Mouse (Mus musculus) embryonic facial prominence, embryonic 14.5 days (tissue): ENCODE data around the gene Sart3. TPM values are rescaled to one million over a fixed set of nuclear protein-coding genes. Genes with fewer than 3 reads are reported as not detected.
"Not testable (repeated sequence)": the region's sequence is repeated elsewhere in the genome, so short reads cannot be mapped to it uniquely, and the experiment has no call there.

Source experiments
- ATAC-seq: fragments of 200-750 bp; cut with Nextera tagmentation; 2 replicates; pipeline ENCODE4 v1.8.0; 2017; ENCODE audit warnings: low read depth, moderate number of reproducible peaks, moderate TSS enrichment
- DNase-seq: peaks from one replicate; pipeline ENCODE4 v3.0.0-alpha.2; 2015; ENCODE audit warnings: low spot score
- H3K27ac ChIP-seq: fragments of 300-500 bp; sonication (generic); replicated peaks from 2 replicates; pipeline ENCODE4 v1.5.1; 2014; ENCODE audit warnings: low read depth, mild to moderate bottlenecking, low read length, moderate library complexity
- H3K27me3 ChIP-seq: fragments of 300-500 bp; sonication (generic); replicated peaks from 2 replicates; pipeline ENCODE4 v1.6.1; 2014; ENCODE audit warnings: low read length; ENCODE audit not compliant: control insufficient read depth, insufficient read depth
- H3K36me3 ChIP-seq: fragments of 300-500 bp; sonication (generic); 2 replicates; pipeline ENCODE4 v1.6.1; 2014; ENCODE audit warnings: low read length, mixed read lengths; ENCODE audit not compliant: control insufficient read depth, insufficient read depth
- H3K4me1 ChIP-seq: fragments of 300-500 bp; sonication (generic); 2 replicates; pipeline ENCODE4 v1.6.1; 2014; ENCODE audit warnings: antibody characterized with exemption, low read length; ENCODE audit not compliant: control insufficient read depth, insufficient read depth
- H3K4me2 ChIP-seq: fragments of 300-500 bp; sonication (generic); 2 replicates; pipeline ENCODE4 v1.6.1; 2014; ENCODE audit warnings: low read depth, mild to moderate bottlenecking, low read length, moderate library complexity, mixed read lengths
- H3K4me3 ChIP-seq: fragments of 300-500 bp; sonication (generic); 2 replicates; pipeline ENCODE4 v1.5.1; 2014; ENCODE audit warnings: low read depth, mild to moderate bottlenecking, low read length
- H3K9ac ChIP-seq: fragments of 300-500 bp; sonication (generic); 2 replicates; pipeline ENCODE4 v1.6.1; 2014; ENCODE audit warnings: low read depth, mild to moderate bottlenecking, low read length, moderate library complexity, mixed read lengths
- H3K9me3 ChIP-seq: fragments of 300-500 bp; sonication (generic); 2 replicates; pipeline ENCODE4 v1.6.1; 2016; ENCODE audit warnings: low read length; ENCODE audit not compliant: control insufficient read depth
- WGBS: fragments of 180-500 bp; shearing (Covaris S2); extraction: QIAGEN DNeasy Blood & Tissue Kit; methylation state at CpG from one replicate; pipeline ENCODE4 v1.1.7; 2014; 5-methylcytosine and 5-hydroxymethylcytosine counted together
- polyA plus RNA-seq: library from polyadenylated mRNA; unstranded; fragments of >200 nt; fragmentation: Nextera tagmentation; extraction: Ambion mirVana; gene quantifications from 2 replicates; pipeline ENCODE4 v1.2.1, GENCODE M21; 2014

Sart3 gene
- polyA plus RNA-seq, 1 experiment from 2014 or later = 37.2 TPM

DNA sequence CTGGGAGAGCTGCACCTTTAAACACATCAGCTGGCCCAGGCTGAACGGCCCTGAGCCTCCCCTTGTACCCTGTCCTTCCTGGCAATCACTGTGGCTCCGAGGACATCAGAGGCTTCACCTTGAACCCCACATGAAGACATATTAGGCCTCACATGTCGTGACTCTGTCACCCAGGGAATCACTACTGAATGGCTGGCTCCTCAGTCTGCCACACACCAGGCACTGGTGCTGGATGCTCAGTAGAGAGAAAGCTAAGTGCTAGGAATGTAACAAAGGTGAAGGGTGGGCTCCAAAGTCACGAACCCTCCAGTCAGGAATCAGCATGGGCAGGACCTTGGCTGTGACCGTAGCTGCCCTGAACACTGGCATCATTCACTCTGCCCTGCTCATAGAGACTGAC lies 7.3 kb upstream of the Sart3 start:
- no peak for DNase-seq
- H3K36me3 ChIP-seq = peaks cover 31% of the 10 kb centered on the region

DNA sequence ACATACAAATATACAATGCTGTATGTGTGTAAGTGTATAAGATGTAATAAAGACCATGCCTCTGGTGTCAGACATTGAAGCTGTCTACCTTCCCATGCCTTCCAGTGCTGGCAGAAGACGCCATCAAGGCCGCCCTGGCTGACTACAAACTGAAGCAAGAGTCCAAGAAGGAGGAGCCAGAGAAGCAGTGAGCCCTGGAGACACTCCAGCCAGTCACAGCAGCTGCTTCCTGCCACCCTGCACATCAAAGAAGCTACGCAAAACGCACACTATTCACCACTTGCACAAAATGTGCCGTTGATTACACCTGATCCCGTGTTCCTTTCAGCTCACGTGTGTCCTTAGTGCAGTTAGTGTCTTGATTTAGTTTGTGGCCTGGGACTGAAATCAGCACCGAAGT lies 5.4 kb upstream of the Sart3 start:
- H3K27ac ChIP-seq, H3K4me3 ChIP-seq, H3K27me3 ChIP-seq, ATAC-seq, H3K4me2 ChIP-seq, DNase-seq, H3K9me3 ChIP-seq, H3K4me1 ChIP-seq, H3K9ac ChIP-seq: not testable (repeated sequence)
- peaks cover 35% of the 10 kb centered on the region for H3K36me3 ChIP-seq
- 93% methylated on average over 8 of the region's 8 CpGs for WGBS

More for the DNA sequence above, 7.3 kb upstream of the Sart3 start:
- 76% methylated on average over 5 of the region's 5 CpGs for WGBS
- H3K9me3 ChIP-seq = no peaks in the 10 kb centered on the region
- no peak for ATAC-seq
- H3K27ac ChIP-seq = no peak overlapping the region
- H3K9ac ChIP-seq = no peak overlapping the region
- no peaks in the 10 kb centered on the region for H3K27me3 ChIP-seq
- no peak overlapping the region for H3K4me2 ChIP-seq
- peaks cover 12% of the 10 kb centered on the region; the same call in 1 of the 2 replicates for H3K4me1 ChIP-seq
- no peak overlapping the region for H3K4me3 ChIP-seq

DNA sequence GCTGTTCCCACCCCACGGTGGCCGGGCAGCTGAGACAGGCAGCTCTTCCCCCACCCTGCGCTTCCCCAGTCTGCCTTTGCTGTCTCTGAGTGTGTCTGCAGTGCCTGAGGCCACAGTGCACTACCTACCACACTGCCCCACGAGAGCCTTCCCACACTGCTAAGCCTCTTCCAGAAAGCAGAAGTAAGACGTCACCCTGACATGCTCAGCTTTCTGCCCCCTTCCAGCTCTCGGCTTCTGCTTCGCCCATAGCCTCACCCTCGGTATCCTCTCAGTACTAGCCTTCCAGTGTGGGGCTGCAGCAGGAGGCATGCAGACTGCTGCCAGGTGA lies 4.6 kb upstream of the Sart3 start:
- Histone ChIP-seq H3K36me3 (peaks cover 35% of the 10 kb centered on the region), H3K27me3 (no peaks in the 10 kb centered on the region), H3K4me1 (no peaks in the 10 kb centered on the region), H3K27ac (no peak overlapping the region), H3K4me3 (no peak overlapping the region), H3K4me2 (no peak overlapping the region), H3K9me3 (no peaks in the 10 kb centered on the region), H3K9ac (no peak overlapping the region)
- 91% methylated on average over 8 of the region's 8 CpGs for WGBS
- DNase-seq (no peak), ATAC-seq (no peak)

DNA sequence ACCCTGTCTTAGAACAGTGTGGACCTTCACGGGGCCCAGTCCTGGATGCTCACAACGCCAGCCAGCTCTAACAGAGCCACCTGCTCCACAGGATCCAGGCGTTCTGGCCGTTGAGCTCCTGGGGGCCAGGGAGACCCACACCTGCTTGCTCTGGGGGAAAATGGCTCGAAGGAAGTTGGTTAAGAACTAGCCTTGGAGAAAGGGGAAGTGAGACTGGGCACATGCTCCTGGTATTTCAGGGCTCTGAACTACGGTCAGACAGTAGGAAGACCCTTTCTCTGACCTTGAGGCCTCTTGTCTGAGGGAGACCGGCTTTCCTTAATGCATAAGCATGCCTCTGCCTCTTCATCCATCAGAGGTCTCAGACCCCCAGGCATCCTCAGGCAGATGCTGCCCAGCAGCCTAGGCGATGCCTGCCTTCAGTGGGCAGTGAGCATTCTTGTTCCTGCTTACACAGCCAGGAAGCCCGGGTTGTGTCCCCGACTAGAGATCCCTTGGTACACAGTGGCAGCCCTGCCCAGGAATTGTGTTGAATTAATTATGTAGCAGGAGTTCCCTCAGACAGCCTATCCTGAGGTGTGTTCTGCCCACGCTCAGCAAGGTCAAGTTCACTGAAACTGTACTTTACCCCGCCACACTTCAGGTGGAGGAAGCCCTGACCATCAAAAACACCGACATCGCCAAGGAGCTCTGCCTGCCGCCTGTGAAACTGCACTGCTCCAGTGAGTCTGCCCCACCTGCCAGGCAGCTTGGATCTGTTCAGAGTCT lies 4.0 kb upstream of the Sart3 start:
- no peak overlapping the region for H3K27ac ChIP-seq
- peaks cover 35% of the 10 kb centered on the region for H3K36me3 ChIP-seq
- H3K4me1 ChIP-seq = no peaks in the 10 kb centered on the region
- DNase-seq = no peak
- H3K4me3 ChIP-seq = no peak overlapping the region
- 92% methylated on average over 15 of the region's 15 CpGs for WGBS
- no peak overlapping the region for H3K4me2 ChIP-seq
- no peak overlapping the region for H3K9ac ChIP-seq
- no peaks in the 10 kb centered on the region for H3K27me3 ChIP-seq
- ATAC-seq = no peak
- H3K9me3 ChIP-seq = no peaks in the 10 kb centered on the region

DNA sequence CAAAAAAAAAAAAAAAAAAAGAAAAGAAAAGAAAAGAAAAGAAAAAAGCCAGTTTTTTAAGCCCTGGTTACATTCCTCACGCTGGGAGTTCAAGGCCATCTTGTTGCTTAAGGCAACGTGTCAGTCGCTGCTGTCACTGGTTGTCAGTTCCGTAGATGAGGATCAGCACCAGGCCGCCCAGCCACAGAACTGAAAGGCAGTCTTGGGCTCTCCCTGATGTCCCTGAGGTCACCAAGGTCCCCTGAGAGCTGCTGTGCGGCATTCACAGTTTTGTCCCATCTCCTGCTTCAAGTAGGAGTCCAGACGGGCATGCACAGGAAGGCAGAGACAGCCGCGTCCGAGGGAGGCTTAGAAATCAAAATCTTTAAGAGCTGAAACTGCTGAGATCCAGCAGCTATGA lies 3.3 kb upstream of the Sart3 start:
- 87% methylated on average over 10 of the region's 10 CpGs for WGBS

DNA sequence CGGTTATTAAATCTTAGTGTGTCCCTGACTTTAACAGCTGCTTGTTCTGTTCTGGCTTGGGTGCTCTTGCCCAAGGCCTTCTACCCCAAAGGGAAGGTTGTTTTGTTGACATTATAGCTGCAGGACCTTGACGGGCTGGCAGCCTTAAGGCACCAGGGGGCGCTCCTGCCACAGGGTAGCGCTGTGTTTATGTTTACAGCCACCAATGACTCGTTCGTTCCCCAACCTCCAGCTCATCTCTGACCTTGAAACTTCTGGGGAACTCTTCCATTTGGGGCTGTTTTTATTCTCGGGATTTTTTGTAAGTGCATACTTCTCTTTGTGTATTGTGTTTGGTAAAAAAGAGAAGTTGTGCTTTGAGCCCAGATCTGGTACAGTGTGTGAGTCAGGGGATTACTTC lies 1.4 kb upstream of the Sart3 start:
- Histone ChIP-seq H3K4me2 (peak overlapping the region; percentile 97), H3K4me3 (peak overlapping the region; percentile 99), H3K27ac (no peak overlapping the region), H3K27me3 (no peaks in the 10 kb centered on the region), H3K4me1 (peaks cover 10% of the 10 kb centered on the region), H3K9ac (peak overlapping the region; percentile 75; the same call in 1 of the 2 replicates), H3K36me3 (peaks cover 36% of the 10 kb centered on the region), H3K9me3 (no peaks in the 10 kb centered on the region)
- ATAC-seq = no peak
- peak; percentile 86 for DNase-seq
- WGBS = under 1% methylated on average over 7 of the region's 7 CpGs

More for the DNA sequence above, 3.3 kb upstream of the Sart3 start:
- H3K27ac ChIP-seq = no peak overlapping the region
- DNase-seq = no peak
- H3K4me1 ChIP-seq = peaks cover under 1% of the 10 kb centered on the region
- H3K27me3 ChIP-seq = no peaks in the 10 kb centered on the region
- H3K9ac ChIP-seq = no peak overlapping the region
- H3K36me3 ChIP-seq = peaks cover 35% of the 10 kb centered on the region
- ATAC-seq = no peak
- H3K4me3 ChIP-seq = no peak overlapping the region
- no peak overlapping the region for H3K4me2 ChIP-seq
- H3K9me3 ChIP-seq = no peaks in the 10 kb centered on the region

DNA sequence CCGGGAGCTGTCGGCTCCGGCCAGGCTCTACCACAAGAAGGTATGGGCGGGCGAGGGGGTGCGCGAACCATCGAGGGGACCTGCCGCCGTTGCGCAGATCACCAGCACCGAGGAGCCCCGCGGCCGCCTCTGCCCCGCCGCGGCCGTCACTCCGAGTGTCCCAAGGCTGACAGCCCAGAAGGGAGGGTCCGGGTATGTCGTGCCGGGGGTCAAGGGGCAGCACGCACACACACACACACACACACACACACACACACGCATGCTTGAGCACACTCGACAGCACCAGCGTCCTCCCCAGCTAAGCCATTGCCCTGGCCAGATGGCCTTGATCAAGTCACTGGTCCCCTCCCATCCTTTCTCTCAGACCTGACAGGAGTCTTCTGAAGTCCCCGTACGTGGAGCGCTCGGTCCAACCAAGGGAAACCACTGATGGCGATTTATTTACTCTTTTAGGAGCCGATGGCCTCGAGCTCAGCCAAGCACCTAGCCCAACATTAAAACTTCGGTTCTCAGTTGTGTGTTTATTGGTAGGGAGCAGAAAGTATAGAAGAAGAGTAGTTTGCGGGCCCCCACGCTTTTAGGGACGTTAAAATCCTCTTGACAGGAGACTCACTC lies 702 bp upstream of the Sart3 start:
- no peaks in the 10 kb centered on the region for H3K27me3 ChIP-seq
- DNase-seq = no peak
- peak overlapping the region; percentile 75 for H3K9ac ChIP-seq
- no peaks in the 10 kb centered on the region for H3K9me3 ChIP-seq
- H3K4me1 ChIP-seq = peaks cover 10% of the 10 kb centered on the region
- ATAC-seq = peak; percentile 2; the same call in 1 of the 2 replicates
- peak overlapping the region; percentile 97 for H3K4me2 ChIP-seq
- H3K36me3 ChIP-seq = peaks cover 37% of the 10 kb centered on the region
- WGBS = 5% methylated on average over 12 of the region's 38 CpGs
- no peak overlapping the region; the same call in 1 of the 2 replicates for H3K27ac ChIP-seq
- peak overlapping the region; percentile 99 for H3K4me3 ChIP-seq

DNA sequence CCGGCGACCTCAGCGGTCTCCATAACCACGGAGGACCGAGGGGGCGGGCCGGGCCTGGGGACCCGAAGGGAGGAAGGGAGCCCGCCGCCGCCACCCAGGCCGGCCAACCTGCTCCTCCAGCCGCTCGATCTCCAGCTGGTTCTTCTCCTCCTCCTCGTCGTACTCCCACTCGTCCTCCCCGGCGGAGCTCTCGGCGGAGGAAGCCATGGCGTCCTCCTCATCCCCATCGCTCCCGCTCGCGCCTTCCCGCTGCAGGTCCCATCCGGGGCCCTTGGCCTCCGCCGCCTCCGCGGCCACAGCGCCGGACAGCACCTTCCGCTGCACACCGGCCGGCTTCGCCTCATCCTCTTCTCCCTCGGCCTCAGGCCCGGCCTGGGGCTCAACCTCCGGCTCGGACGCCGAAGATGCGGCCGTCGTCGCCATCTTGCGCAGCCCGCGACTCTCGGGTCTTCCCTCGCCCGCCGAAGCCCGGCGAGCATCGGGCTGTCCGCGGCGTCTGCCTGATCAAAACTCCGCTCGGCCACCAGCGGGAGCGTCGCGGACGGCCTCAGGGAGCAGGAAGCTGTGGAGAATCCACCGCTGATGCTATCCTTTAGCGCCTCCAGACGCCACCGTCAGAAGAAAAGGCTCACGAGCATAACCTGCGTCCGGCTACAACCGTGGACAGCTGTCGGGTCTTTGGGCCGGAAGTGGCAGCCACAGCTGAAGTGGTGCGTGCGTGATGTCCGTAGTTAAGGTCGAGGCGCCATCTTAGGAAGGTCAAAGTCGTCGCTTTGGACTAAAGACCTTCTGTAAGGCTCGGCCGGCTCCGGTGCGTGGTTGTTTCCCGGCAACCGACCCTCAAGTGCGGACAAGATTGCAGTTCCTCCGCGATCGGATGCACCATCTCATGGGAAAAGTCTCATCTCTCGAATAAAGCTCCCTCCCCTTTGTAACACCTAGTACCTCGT lies 822 bp downstream of the Sart3 start:
- peak; percentile 96 for DNase-seq

More for the DNA sequence above, 822 bp downstream of the Sart3 start:
- H3K27ac ChIP-seq = peak overlapping the region; percentile 99
- no peaks in the 10 kb centered on the region for H3K9me3 ChIP-seq
- H3K4me1 ChIP-seq = peaks cover 10% of the 10 kb centered on the region
- H3K27me3 ChIP-seq = no peaks in the 10 kb centered on the region
- ATAC-seq = peak; percentile 85
- peak overlapping the region; percentile 95 for H3K9ac ChIP-seq
- WGBS = under 1% methylated on average over 76 of the region's 97 CpGs
- H3K36me3 ChIP-seq = peaks cover 38% of the 10 kb centered on the region
- peak overlapping the region; percentile 99 for H3K4me3 ChIP-seq
- H3K4me2 ChIP-seq = peak overlapping the region; percentile 97
